Mouse (Mus musculus) CH12.LX (cell line): ENCODE measurements around the gene Dnajc5. TPM values are rescaled to one million over a fixed set of nuclear protein-coding genes. Genes with fewer than 3 reads are reported as not detected.

ENCODE experiments used
- DNase-seq: peaks from one replicate; pipeline ENCODE4 v3.0.0-alpha.2; 2013; ENCODE audit errors: extremely low read depth
- H3K27ac ChIP-seq: 2 replicates; pipeline ENCODE4 v1.5.1; 2012; ENCODE audit warnings: low read depth, mild to moderate bottlenecking, control low read depth, moderate library complexity; ENCODE audit not compliant: insufficient read depth
- H3K27me3 ChIP-seq: replicated peaks from 2 replicates; pipeline ENCODE3; 2012; ENCODE audit warnings: inconsistent platforms
- H3K36me3 ChIP-seq, 2 experiments: replicated peaks in 1 of 2; 2 replicates each; pipeline versions ENCODE3 to v1.6.1; 2012; ENCODE audit warnings: inconsistent platforms in 1 of 2, low read length in 1 of 2, mild to moderate bottlenecking in 1 of 2, mixed read lengths in 1 of 2, moderate library complexity in 1 of 2; ENCODE audit not compliant: control insufficient read depth in 1 of 2, insufficient read depth in 1 of 2
- H3K4me1 ChIP-seq, 2 experiments: 2 replicates each; pipeline ENCODE4 v1.6.1; 2012; ENCODE audit warnings: inconsistent platforms in 1 of 2, moderate library complexity in 1 of 2; ENCODE audit not compliant: insufficient read depth in 2 of 2, control insufficient read depth in 1 of 2
- H3K4me2 ChIP-seq: 2 replicates; pipeline ENCODE4 v1.6.1; 2012; ENCODE audit warnings: low read depth, mild to moderate bottlenecking, control low read depth; ENCODE audit not compliant: poor library complexity, insufficient read depth, severe bottlenecking
- H3K4me3 ChIP-seq, 3 experiments: fragments of 150-350 bp in 1 of 3; sonication (generic) in 1 of 3; replicated peaks in 1 of 3; 2 replicates each; pipeline versions ENCODE3 to v1.5.1; 2011 to 2012; ENCODE audit warnings: low read depth in 2 of 3, low read length in 2 of 3, mild to moderate bottlenecking in 2 of 3, moderate library complexity in 2 of 3, control low read depth in 1 of 3, improper control_type of control experiment in 1 of 3, inconsistent platforms in 1 of 3, mixed read lengths in 1 of 3; ENCODE audit not compliant: poor library complexity in 1 of 3
- H3K79me2 ChIP-seq: replicated peaks from 2 replicates; pipeline ENCODE4 v1.6.1; 2012; ENCODE audit warnings: mild to moderate bottlenecking, moderate library complexity; ENCODE audit not compliant: control insufficient read depth, poor library complexity, insufficient read depth, severe bottlenecking; ENCODE audit errors: extremely low read depth
- H3K9ac ChIP-seq: 2 replicates; pipeline ENCODE4 v1.6.1; 2012; ENCODE audit warnings: low read depth, mild to moderate bottlenecking, control low read depth, moderate library complexity; ENCODE audit not compliant: insufficient read depth
- H3K9me3 ChIP-seq: replicated peaks from 2 replicates; pipeline ENCODE3; 2012; ENCODE audit warnings: low read length, inconsistent platforms, mixed read lengths
- BHLHE40 ChIP-seq: IDR thresholded peaks from 2 replicates; pipeline ENCODE4 v1.6.1; 2011; ENCODE audit warnings: mild to moderate bottlenecking, low read depth, low read length, improper control_type of control experiment
- CHD2 ChIP-seq: IDR thresholded peaks from 2 replicates; pipeline ENCODE4 v1.6.1; 2011; ENCODE audit warnings: low read length, improper control_type of control experiment
- CTCF ChIP-seq, 2 experiments: IDR thresholded peaks in 1 of 2; conservative IDR thresholded peaks in 1 of 2; 2 replicates each; pipeline ENCODE4 v1.5.1; 2011 to 2012; ENCODE audit warnings: low read depth in 2 of 2, low read length in 2 of 2, improper control_type of control experiment in 1 of 2, inconsistent platforms in 1 of 2, mild to moderate bottlenecking in 1 of 2, moderate library complexity in 1 of 2
- ELF1 ChIP-seq: IDR thresholded peaks from 2 replicates; pipeline ENCODE4 v1.6.1; 2014; ENCODE audit warnings: low read depth, mild to moderate bottlenecking, inconsistent platforms, low read length, improper control_type of control experiment
- EP300 ChIP-seq: IDR thresholded peaks from 2 replicates; pipeline ENCODE4 v1.6.1; 2011; ENCODE audit warnings: low read length, improper control_type of control experiment
- ETS1 ChIP-seq: conservative IDR thresholded peaks from 2 replicates; pipeline ENCODE4 v1.6.1; 2012; ENCODE audit warnings: low read depth, mild to moderate bottlenecking, inconsistent platforms, low read length, improper control_type of control experiment, moderate library complexity
- HCFC1 ChIP-seq: IDR thresholded peaks from 2 replicates; pipeline ENCODE4 v1.6.1; 2012; ENCODE audit warnings: low read depth, mild to moderate bottlenecking, inconsistent platforms, low read length, improper control_type of control experiment
- IRF4 ChIP-seq: IDR thresholded peaks from 2 replicates; pipeline ENCODE4 v1.6.1; 2014; ENCODE audit warnings: low read depth, mild to moderate bottlenecking, inconsistent platforms, low read length, improper control_type of control experiment
- MAFK ChIP-seq: IDR thresholded peaks from 2 replicates; pipeline ENCODE4 v1.6.1; 2011; ENCODE audit warnings: low read length, improper control_type of control experiment; ENCODE audit not compliant: insufficient replicate concordance
- MAX ChIP-seq: IDR thresholded peaks from 2 replicates; pipeline ENCODE4 v1.6.1; 2011; ENCODE audit warnings: low read length, improper control_type of control experiment
- MXI1 ChIP-seq: IDR thresholded peaks from 2 replicates; pipeline ENCODE4 v1.6.1; 2011; ENCODE audit warnings: mild to moderate bottlenecking, low read depth, low read length, improper control_type of control experiment
- NELFE ChIP-seq: IDR thresholded peaks from 2 replicates; pipeline ENCODE4 v1.6.1; 2011; ENCODE audit warnings: low read depth, low read length, improper control_type of control experiment
- NRF1 ChIP-seq: IDR thresholded peaks from 2 replicates; pipeline ENCODE4 v1.6.1; 2014; ENCODE audit warnings: low read depth, mild to moderate bottlenecking, inconsistent platforms, low read length, improper control_type of control experiment, moderate library complexity
- PAX5 ChIP-seq: IDR thresholded peaks from 2 replicates; pipeline ENCODE4 v1.6.1; 2012; ENCODE audit warnings: low read length, inconsistent platforms, mixed read lengths
- RAD21 ChIP-seq: IDR thresholded peaks from 2 replicates; pipeline ENCODE4 v1.6.1; 2011; ENCODE audit warnings: low read depth, mild to moderate bottlenecking, low read length, improper control_type of control experiment, moderate library complexity
- RCOR1 ChIP-seq: conservative IDR thresholded peaks from 2 replicates; pipeline ENCODE4 v1.6.1; 2012; ENCODE audit warnings: low read depth, mild to moderate bottlenecking, inconsistent platforms, low read length, improper control_type of control experiment
- TBP ChIP-seq: conservative IDR thresholded peaks from 2 replicates; pipeline ENCODE4 v1.6.1; 2011; ENCODE audit warnings: low read depth, low read length, improper control_type of control experiment
- UBTF ChIP-seq: IDR thresholded peaks from 2 replicates; pipeline ENCODE4 v1.6.1; 2012; ENCODE audit warnings: low read depth, mild to moderate bottlenecking, inconsistent platforms, low read length, improper control_type of control experiment, moderate library complexity
- USF1 ChIP-seq: IDR thresholded peaks from 2 replicates; pipeline ENCODE4 v1.6.1; 2014; ENCODE audit warnings: low read depth, mild to moderate bottlenecking, inconsistent platforms, low read length, improper control_type of control experiment
- USF2 ChIP-seq: conservative IDR thresholded peaks from 2 replicates; pipeline ENCODE4 v1.6.1; 2011; ENCODE audit warnings: low read depth, low read length, improper control_type of control experiment
- ZKSCAN1 ChIP-seq: IDR thresholded peaks from 2 replicates; pipeline ENCODE4 v1.6.1; 2012; ENCODE audit warnings: low read depth, inconsistent platforms, low read length, improper control_type of control experiment, borderline replicate concordance
- dilution Hi-C: fragments of 300-500 bp; cut with MboI; formaldehyde crosslinking; loops from 2 replicates; pipeline ENCODE4 v1.14.3; 2020; ENCODE audit warnings: low sequenced_read_pairs; ENCODE audit not compliant: extremely low pct_unique_long_range_greater_than_20kb, extremely low pct_ligation_motif_present
- in situ Hi-C: fragments of 300-500 bp; cut with MboI; formaldehyde crosslinking; loops from 3 replicates; pipeline ENCODE4 v1.14.3; 2019; ENCODE audit warnings: low sequenced_read_pairs, low pct_ligation_motif_present, low pct_unique_long_range_greater_than_20kb, mixed read lengths
- polyA plus RNA-seq: library from polyadenylated mRNA; unstranded; fragments of >175 nt; gene quantifications from 2 replicates; pipeline ENCODE4 v1.2.1, GENCODE M21; 2012; ENCODE audit warnings: low read depth; ENCODE audit not compliant: insufficient read length
- total RNA-seq, 2 experiments: library from RNA; depleted of rRNA; stranded (reverse); fragments of 300-350 nt in 1 of 2; fragments of >200 nt in 1 of 2; gene quantifications; 2 replicates each; pipeline ENCODE4 v1.2.3; 2012 to 2014

The Dnajc5 gene
- total and polyA plus RNA-seq, 3 experiments = 51.1 to 54.6 (median 54.5) TPM

DNA sequence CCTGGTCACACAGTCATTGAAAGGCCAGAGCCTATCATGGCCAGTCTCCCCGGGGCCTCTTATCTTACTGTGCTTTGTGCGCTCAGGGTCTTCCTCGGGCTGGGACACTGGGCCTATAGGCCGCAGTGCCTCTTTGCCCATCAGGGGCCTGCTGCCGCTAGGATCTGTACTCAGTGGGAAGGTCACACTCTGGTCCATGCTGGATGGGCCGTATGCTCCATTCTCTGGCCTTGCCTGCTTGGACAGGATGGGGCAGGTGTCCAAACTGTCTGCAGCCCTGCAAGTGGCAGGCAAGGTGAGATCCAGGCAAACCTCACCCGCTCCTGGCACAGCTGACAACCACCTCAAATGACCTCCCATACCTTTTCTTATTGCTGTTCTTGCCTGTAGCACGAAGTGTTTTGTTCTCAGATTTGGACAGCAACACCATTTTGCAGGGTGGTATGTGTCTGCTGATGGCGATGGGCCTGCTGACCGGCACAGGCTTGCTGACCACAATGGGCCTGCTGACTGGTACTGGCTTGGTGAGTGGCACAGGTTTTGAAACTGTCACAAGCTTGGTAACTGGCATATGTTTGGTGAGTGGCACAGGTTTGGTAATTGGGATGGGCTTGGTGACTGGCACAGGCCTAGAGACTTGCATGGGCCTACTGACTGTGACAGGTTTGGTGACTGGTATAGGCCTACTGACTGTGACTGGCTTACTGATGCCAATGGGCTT, 68.9 kb downstream of the Dnajc5 start:
- Histone ChIP-seq H3K27me3 (no peaks in the 10 kb centered on the region), H3K4me1 (peaks cover 7 to 21% of the 10 kb centered on the region in 2 experiments), H3K4me3 (no peak overlapping the region), H3K9me3 (no peaks in the 10 kb centered on the region), H3K9ac (no peak overlapping the region), H3K36me3 (peaks cover 55 to 66% of the 10 kb centered on the region in 2 experiments), H3K4me2 (no peak overlapping the region), H3K79me2 (peaks cover 3% of the 10 kb centered on the region; the same call in 1 of the 2 replicates), H3K27ac (no peak overlapping the region)
- dilution Hi-C loops (no loop called here), in situ Hi-C loops (no loop called here)
- no peak for DNase-seq
- TF ChIP-seq UBTF (no peak), RAD21 (no peak), RCOR1 (no peak), ELF1 (no peak), ETS1 (no peak), PAX5 (no peak), MAX (no peak)

DNA sequence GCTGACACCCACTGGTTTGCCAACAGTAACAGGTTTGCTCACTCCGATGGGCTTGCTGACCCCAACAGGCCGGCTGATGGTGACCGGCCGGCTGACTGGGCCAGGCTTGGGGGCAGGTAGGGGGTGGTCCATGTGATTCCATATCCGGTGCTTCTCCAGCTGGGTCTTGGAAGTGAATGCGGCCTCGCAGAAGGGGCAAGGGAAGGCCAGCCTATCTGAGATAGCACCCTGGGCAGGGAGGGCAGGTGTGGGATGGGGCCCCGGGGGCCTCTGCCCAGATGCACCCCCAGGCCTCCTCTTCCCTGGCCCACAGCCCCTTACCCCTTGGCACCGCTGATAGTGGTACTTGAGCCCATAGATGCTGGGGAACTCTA, 69.4 kb downstream of the Dnajc5 start:
- H3K27ac ChIP-seq = no peak overlapping the region
- DNase-seq = no peak
- dilution Hi-C loops (no loop called here), in situ Hi-C loops (no loop called here)
- H3K36me3 ChIP-seq = peaks cover 49 to 61% of the 10 kb centered on the region in 2 experiments
- H3K27me3 ChIP-seq = no peaks in the 10 kb centered on the region
- no peak overlapping the region for H3K9ac ChIP-seq
- peaks cover 3% of the 10 kb centered on the region; the same call in 1 of the 2 replicates for H3K79me2 ChIP-seq
- H3K4me2 ChIP-seq = no peak overlapping the region
- H3K4me3 ChIP-seq = no peak overlapping the region
- no peaks in the 10 kb centered on the region for H3K9me3 ChIP-seq
- TF ChIP-seq USF1 (no peak), UBTF (no peak), BHLHE40 (no peak), MXI1 (no peak), ZKSCAN1 (no peak), TBP (no peak), RAD21 (no peak), CTCF (conservative IDR thresholded peaks at IDR 0.05 in 1 of 2, IDR thresholded peaks at IDR 0.05 in 1 of 2; ENCODE audit: low read depth in 2 of 2, low read length in 2 of 2) (no peak), MAX (no peak), MAFK (no peak), EP300 (no peak), USF2 (no peak), NRF1 (no peak), CHD2 (no peak), NELFE (no peak), PAX5 (no peak), RCOR1 (no peak), IRF4 (no peak), ETS1 (no peak), HCFC1 (no peak)
- peaks cover 7 to 21% of the 10 kb centered on the region in 2 experiments for H3K4me1 ChIP-seq
